Mouse (Mus musculus): ENCODE measurements at regions not wholly inside any gene's neighbourhood (a gene's known extent, or its start where the extent isn't known, plus 50 kb on each side); places are given as distances from the start of the nearest gene placed in this dataset.
A peak's percentile ranks its signal among the peaks of the same experiment; 100 is the strongest.

DNA sequence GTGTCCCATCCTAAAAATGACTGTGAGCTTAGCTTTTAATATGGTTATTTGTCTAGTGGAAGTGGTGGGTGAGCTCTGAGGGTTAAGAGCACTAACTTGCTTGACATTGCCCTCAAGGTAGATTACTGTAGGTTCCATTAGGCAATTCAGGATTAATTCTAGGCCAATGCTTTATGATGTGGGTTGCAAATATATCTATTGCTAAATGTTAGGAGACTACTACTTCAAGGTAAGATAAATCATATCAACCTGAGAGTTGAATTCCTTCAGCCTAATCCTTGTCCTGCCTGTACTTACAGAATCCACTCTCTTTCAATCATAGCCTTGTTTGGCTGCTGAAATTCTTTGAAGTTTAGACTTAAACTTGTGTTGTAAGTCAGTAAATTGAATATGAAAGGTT, 501.2 kb upstream of the Pappa start:
- no peak for DNase-seq

DNA sequence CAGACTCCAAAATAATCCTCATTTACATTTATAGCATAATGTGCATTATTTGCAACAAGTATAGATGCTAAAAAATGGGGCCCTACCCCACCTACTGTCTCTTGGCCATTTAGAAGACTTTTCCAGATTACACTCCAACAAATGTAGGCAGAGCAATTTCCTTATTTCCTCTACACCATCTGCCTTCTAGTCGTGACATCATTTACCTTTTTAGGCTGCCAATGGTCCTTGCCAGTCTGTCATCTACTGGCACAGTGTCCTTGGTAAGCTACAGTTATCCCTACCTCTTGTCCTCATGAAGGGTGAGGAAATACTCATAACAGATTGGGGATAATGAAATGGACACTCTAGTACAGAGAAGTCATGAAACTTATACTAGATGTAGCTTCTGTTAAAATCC, 491.8 kb upstream of the Pappa start:
- DNase-seq: no peak

DNA sequence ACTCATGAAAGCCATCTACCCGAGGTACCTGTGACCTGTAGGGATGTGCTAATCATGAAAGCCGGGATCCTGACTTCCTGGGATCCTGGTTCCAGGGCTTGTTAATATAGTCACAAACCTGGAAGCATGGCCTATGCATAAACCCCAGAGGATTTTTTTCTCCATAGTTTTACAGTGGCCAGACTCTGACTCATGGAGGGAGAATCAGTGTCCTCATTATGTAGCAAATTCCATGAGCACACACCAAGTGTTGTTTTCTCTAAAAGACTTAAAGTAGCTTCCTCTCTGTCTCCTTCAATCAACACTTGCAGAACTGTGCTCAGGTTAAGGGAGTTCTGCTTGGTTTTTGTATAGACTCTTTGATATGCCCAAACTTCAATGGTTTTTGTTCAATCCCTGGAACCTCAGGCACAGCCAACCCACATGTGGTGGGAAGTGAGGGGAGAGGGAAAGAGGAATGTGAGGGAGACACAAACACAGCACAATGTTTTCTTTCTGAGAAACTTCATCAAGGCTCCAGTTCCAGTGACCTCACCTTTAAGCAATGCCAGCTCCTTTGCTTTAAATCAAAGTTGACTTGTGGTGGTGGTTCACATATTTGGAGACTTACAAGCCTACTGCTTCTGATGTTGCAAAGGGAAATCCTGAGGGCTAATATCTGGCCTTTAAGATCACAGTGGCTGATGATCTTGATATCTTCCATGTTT, 488.6 kb upstream of the Pappa start:
- no peak for DNase-seq

DNA sequence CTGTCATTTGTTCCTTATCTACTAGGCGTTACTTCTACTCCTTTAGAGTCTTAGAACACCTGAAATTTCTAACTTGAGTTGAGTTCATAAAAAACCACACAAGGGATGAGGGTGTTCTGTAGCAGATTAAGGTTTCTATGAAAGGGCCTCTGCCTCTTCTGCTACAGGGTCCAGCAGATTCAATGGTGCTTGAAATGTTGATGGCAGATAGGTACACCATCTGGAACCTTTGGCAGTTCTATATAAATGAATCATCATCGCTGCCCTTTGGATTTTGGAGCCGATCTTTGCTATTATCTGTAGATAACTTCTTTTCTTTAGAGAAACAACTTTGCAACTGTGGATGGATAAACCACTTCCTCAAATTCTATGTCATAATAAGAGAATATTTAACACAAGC, 483.9 kb upstream of the Pappa start:
- DNase-seq: no peak

DNA sequence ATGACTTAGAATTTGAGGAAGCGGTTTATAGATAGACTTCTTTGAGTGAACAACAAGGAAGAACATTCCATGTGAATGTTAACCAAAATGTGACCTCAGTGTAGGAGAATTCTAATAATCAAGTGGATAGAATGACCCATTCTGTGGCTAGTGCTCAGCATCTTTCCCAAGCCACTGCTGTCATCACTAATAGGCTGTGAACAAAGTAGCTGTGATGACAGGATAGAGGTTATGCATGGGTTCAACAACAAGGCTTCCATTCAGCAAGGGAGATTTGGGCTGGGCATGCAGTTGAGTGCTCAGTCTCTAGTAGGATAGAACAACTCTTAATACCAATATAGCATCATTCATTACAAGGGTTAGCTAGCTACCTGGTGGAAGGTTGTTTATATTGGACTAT, 483.0 kb upstream of the Pappa start:
- DNase-seq: no peak

DNA sequence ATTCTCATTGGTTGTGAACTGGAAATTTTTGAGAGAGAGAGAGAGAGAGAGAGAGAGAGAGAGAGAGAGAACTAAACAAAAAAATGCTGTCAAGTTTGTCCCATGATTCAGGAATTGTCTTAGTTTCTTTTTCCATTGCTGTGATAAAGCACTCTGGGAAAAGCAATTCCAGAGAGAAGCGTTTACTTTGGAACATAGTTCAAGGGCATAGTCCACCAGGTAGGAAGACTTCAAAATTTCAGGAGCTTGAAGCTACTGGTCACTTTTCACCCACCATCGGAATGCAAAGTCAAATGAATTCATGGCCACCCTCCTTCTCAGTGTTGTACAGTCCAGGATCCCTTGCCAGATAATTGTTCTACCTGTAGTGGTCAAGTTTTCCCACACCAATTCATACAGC, 478.8 kb upstream of the Pappa start:
- peak in 1 of 2 experiments; percentile 7 for DNase-seq

DNA sequence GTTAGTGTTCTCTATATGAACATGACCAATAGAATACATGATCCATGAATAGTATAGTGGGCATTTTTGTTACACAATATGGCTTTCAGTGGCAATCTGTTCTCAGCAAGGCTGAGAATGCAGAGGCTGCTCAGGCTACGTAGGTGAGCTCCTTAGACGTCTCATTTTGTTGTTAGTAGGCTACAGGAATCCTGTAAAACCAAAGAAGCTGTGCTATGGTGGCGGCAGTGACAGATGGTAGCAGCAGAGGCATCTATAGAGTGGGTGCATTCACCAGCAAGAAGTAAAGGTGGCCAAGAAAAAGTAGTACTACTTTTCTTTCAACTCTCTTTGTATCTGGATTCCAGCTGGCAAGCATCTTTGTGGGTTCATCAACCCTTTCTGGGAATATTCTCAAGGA, 469.8 kb upstream of the Pappa start:
- no peak for DNase-seq

DNA sequence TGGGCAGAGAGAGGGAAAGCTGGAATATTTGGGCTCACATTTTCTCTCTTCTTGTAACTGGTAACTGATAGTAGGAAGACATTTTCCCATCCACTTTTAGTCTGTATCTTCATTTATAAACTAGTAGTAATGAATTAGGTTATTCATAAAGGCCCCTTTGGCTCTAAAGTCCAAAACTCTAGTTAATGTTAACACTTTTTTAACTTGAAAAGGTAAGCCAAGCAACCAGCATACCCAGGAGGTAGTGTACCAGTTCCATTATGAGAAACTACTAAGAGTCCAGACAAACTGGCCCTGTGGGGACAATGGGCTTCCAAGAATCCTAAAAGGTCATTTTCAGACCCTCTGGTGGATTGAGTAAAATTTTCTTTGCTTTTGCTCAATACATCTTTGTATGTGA, 468.4 kb upstream of the Pappa start:
- DNase-seq: peak; percentile 11 to 41

DNA sequence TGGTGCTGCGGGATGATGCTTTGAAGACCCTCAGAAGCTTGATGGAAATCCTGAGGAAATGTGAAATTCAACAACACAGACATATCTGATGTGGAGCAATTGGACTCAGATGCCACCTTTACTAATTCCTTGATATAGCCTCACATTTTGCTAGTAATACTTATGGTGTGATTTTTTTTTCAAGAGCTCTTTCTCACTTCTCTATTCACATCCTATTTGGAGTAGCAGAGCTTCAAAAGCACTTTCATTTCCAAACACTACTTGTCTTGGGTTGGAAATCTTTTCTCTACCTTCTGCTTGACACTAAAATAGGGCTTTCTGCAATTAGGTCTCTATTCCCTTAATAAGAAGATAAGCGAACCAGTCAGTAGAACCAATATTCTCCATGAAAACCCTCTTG, 460.3 kb upstream of the Pappa start:
- no peak for DNase-seq

DNA sequence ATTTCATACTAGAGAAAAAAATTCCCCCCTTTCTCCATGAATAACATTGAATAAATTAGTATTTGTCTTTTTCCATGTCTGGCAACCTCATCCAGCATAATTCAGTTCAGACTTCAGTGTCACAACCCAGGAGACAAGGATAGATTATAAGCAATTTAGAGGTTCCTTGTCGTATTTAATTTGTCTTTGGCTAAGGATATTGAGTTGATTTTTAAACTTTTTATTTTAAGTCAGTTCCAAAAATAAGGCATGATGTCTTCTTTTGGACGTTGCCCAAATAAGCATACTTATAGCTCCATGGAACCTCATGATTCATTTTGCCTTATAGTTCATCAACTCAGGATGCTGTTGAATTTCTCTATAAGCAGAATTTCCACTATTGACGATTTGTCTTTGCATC, 456.0 kb upstream of the Pappa start:
- DNase-seq: no peak

DNA sequence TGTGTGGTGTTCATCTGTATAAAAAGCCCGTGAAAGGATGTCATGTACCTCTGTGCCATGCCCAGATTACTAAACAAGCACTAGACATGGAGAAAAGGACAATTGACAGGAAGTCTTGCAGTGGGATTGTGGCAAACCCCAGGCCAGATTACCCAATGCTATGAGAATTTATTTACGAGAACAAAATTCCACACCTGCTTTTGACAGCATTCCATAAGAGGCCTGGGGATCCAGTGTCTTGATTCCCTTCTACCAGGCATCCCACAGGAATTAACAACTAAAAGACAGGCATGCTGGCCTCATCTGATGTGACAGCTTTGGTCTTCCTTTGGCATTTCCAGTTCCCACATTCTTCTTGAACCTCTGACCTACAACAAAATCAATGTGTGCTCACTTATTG, 454.3 kb upstream of the Pappa start:
- DNase-seq: no peak

DNA sequence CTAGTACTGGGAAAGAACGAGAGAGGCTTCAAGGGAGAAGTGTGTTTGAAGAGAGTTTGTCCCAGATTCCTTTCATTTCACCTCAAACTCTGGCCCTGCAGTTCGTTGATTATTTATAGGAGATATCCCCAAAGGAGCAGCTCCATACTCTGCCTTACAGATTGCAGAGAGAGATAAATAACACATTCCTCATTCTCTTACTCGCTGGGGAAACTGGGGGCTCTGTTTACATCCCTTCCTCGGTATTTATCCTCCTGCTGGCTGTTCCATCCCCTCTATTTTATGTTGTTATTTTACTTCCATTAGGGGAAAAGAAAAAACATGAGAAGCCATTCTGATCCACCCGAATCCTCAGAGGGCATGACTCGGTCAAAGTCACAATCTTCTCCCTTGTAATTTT, 447.5 kb upstream of the Pappa start:
- no peak for DNase-seq

DNA sequence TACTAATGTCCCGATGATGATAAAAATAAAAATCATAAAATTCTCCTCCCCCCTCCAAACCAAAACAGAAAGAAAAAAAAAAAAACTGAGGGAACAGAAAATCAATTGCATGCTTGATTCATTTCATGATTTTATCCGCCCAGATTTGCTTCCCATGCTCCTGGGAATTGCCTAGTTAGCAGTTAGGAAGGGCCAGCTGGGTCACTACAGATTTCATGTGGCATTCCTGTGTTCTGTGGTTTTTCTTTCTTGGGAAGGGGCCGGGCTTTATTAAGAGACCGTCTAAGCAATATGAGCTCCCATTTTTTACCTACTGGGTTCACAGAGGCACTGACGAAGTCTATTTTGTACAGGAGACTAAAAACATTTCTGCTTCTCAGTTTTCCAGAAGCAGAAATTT, 447.1 kb upstream of the Pappa start:
- no peak for DNase-seq

DNA sequence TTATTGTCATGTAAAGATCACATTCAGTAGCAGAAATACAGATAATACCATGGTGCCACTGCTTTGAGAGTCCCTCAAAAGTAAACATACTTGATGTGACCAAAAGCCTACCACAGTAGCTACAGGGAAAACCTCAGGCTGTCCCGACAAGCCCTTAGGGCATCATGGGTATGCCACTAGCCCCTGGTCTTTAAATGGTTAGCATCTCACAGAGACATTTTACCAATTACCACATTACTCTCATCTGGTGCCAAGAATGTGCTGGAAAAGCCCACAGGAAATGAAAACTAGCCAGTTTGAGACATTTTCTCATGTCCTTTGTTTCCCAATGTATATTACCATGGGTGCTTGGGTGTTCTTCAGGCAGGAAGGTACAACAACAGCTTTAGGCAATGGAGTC, 439.3 kb upstream of the Pappa start:
- DNase-seq: no peak

DNA sequence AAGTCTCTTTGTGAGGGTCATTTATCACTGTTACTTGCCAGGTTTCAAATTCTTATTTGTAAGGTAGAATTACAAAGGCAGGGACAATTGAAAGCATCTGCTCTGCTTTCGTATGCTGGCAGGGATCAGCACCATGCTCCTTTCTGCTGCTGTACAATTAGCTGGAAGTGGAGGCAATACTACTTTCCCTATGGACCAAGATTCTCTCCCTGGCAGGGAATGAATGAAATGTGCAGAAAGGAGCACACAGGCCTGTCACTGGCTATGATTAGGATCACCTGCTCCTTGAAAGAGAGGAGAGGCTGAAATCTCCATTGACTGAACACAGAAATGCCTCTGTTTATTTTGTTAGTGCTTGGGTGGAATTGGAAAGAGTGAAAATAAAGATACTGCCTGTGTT, 427.8 kb upstream of the Pappa start:
- no peak for DNase-seq

DNA sequence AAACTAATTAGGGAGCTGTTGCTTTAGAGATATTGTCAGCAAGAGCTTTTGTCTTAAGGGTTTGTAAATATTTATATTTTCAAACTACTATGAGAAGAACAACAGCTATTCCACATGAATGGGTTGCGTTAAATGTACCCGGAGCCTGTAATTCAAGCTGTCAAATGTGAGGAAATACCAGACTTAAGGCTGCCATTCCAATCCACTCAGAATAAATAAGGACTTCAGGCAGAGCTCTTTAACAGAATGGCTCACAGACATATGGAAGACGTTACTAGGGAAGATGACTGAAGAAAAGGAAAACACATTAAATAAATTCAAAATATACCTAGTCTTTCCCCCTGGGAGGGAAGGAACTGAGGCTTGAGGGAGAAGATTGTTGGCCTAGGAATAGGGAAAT, 400.7 kb upstream of the Pappa start:
- DNase-seq: no peak

DNA sequence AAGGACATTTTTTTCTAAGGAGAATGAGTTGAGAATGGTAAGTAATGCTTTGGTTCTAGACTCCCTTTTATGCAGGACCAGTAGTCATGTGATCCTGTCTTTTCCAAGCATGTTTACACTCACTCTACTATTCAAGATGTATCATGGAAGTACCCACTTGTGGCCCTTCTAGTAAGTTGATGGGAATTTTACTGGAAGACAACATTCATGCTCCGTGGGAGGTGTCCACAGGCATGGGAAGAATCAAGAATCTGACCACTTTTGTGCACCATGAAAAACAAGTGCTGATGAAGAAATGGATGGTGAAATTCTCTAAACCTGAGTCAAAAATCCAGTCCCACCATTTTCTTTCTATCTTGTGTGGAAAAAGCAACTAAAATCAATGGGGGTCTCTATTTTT, 399.1 kb upstream of the Pappa start:
- DNase-seq: no peak

DNA sequence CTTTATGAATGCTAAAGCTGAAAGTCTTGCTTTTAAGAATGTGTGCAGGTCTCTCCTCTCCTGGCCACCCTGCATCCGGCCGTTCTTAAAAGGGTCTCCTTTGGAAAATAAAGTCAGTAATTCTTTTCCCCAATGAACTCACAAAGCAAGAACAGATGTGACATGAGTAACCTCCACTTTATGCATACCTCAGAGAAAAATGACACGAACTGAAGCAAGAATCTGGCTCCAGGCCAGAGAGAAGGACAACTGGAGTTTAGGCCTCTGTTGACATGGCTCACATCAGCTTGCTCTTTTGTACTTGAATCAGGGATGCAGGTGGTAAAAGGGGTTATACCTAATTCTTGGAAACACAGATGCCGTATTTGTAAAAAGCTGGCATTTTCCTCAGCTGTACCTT, 368.0 kb upstream of the Pappa start:
- DNase-seq: no peak

DNA sequence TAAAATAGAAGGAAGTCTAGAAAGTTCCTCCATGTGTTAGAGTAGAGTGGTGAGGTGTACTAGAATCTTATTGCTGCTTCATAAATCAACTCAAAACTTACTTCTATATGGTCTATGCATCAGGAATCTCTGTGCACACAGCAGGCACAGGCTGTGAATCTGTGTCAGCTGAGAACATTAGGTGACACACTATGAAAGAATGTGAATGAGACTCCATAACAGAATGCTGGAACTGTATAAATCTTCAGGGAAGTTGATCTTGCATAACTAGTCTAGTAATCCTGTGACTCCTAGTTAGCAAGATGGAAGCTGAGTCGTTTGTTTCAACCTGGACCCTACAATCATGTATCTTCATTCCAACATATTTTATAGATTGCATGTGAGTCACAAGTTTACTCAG, 355.4 kb upstream of the Pappa start:
- no peak for DNase-seq

DNA sequence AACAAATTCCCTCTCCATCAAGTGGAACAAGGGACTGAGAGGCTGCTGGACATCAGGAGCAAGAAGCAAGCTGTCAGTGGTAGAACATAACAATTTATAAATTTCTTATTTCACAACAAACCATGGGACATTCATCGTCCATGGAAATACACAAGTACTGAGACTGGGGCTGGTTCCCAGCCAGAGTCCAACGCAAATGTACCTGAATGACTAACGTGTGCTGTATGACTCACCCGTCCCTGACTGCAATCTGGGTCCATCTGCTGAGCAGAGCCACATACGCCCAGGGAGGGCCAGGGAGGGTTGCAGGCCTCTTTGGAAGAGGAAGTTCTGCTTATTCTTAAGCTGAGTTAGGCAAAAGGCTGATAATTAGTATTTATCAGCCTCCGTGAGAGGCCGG, 320.1 kb upstream of the Pappa start:
- no peak for DNase-seq

DNA sequence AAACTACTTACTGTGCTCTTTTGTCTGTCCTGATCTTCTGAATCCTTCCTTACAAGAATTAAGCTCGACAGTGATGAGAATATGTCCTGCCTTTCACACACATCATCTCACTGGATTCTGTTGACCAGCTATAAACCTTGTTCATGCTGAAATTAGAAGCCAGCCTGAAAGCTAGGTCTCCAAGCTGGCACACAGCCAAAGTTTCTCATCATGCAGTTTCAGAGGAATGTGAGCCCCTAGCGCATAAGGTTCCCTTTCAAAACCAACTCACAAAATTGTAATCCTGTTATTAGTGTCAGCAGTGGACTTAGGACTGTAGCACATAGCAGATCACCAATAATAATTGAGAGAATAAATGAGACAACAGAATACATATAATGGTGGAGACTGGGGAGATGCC, 319.0 kb upstream of the Pappa start:
- DNase-seq: no peak

DNA sequence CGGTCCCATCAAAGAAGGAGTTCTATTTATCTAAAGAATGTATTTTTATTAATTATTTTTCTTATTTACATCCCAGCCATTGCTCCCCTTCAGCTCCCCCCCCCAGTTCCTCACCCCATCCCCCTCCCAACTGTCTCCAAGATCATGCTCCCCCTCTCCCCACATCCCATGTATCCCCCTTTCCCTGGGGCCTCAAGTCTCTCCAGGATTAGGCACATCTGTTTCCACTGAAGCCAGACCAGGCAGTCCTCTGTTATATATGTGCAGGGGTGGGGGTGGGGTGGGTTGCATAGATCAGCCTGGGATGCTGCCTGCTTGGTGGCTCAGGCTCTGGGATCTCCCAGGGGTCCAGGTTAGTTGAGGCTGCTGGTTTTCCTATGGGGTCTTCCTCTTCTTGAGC, 316.8 kb upstream of the Pappa start:
- no peak for DNase-seq

DNA sequence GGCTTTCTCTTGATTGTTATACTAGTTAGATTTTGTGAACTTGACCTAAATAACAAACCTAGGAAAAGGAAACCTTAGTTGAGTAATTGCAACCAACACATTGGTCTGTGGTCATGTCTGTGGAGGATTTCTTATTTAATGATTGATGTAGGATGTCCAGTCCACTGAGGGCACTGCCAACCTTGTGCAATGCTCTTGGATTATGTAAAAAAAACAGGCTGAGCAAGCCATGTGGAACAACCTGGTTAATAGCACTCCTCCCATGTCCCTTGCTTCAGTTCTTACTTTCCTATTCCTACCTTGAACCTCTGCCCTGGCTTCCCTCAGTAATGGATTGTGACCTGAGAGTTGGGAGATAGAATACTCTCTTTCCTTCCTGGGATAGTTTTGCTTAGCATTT, 312.0 kb upstream of the Pappa start:
- peak; percentile 72 to 87 for DNase-seq

DNA sequence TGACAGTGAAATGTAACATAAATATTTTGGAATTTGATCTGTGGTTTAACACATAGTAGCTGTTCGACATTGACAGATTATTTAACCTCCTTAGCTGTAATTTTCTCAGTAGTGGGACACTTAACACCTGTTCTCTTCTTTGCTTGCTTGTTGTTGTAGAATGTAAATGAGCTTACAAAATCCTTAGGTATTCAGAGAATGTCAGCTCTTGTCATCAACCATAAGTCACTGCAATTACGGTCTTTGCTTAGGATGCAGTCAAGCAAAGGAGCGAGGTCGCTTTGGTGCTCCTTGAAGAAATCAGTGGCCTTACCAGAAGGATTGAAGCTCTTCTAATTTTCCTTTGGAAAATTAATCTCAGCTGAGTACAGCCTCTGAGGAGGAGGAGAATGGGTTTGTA, 311.2 kb upstream of the Pappa start:
- no peak for DNase-seq

DNA sequence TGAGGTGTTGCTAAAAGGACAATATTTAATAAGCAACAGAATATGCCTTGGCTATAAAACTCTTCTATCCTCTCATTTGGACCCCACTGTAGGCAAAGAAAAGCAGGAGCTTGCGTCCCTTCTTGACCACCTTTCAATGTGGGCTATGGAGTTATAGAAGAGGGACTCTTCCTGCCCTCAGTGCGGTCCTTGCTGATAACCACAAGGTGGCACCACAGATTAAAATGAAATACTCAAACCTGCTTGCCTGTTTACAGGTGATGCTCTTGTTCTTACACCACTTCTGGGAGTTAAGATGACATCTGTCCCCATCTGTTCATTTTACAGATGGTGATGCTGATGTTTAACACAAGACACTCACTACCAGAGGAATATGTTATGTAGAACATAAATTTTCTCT, 291.1 kb upstream of the Pappa start:
- peak; percentile 11 to 37 for DNase-seq

DNA sequence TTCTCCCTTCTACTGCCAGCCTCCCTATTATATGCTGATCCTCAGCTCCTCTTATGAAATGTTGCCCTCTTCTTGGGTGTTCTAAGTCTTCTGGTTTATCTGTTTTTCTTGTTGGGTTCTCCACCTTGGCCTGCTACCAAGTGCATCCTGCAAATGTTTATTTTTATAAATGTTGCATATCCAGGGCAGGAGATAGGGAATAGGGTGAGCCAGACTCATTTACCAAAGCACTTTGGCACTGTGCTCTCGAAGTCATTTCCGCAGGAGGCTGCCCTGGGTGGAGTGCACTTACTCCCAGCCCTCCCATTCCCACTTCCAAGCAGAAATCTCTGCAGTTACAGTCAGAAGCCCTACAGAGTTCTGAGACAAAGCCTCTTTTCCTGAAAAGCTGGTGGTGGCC, 249.5 kb upstream of the Pappa start:
- DNase-seq: no peak

Data from kidney, adult 8-10 months (tissue).